Mouse (Mus musculus) cortical plate, adult 2 months (tissue): Measurements from ENCODE around the gene Prss29.

Experiments
- CTCF ChIP-seq: fragments of 200-500 bp; IDR thresholded peaks from 2 replicates; pipeline ENCODE4 v1.5.1; 2011; ENCODE audit warnings: mild to moderate bottlenecking, control low read depth, low read length; ENCODE audit not compliant: insufficient read depth; ENCODE audit errors: extremely low read depth
- POLR2A ChIP-seq: fragments of 200-500 bp; IDR thresholded peaks from 2 replicates; pipeline ENCODE4 v1.6.1; 2011; ENCODE audit warnings: mild to moderate bottlenecking, low read length, control low read depth; ENCODE audit not compliant: insufficient read depth; ENCODE audit errors: extremely low read depth

GRCm38 (mm10) chr17:25363726-25364125 lies 45.3 kb downstream of the Prss29 start:
- TF ChIP-seq CTCF: peak; percentile 84
- no peak for TF ChIP-seq POLR2A
